In genomic region chr4:123343471-123343789, GRCm38 (mm10) we compare ENCODE assay signal across 8 mouse cellular contexts. TPM values are rescaled to one million over a fixed set of nuclear protein-coding genes. Genes with fewer than 3 reads are reported as not detected.
DNase-seq lines count a peak whose midpoint lies in the region; ATAC-seq and TF ChIP-seq lines count a peak whose summit lies in the region.

No protein-coding gene starts in this region.

- WGBS in heart, embryonic 12.5 days: 2% methylated on average over 6 of the region's 6 CpGs
- WGBS in hindbrain, embryonic 12.5 days: 13% methylated on average over 6 of the region's 6 CpGs

- no peaks in the 10 kb centered on the region for H3K9me3 ChIP-seq in heart, embryonic 12.5 days (replicated peaks)
- peaks cover 8% of the 10 kb centered on the region for H3K9me3 ChIP-seq in G1E (replicated peaks)
- H3K9me3 ChIP-seq in hindbrain, embryonic 12.5 days (replicated peaks): no peaks in the 10 kb centered on the region

- H3K9ac ChIP-seq in heart, embryonic 12.5 days: peak overlapping the region; percentile 53
- no peak overlapping the region for H3K9ac ChIP-seq in hindbrain, embryonic 12.5 days

- peaks cover 36% of the 10 kb centered on the region for H3K27me3 ChIP-seq in heart, embryonic 12.5 days (replicated peaks)
- H3K27me3 ChIP-seq in G1E (ENCODE audit: insufficient read depth, low read length): peaks cover 41% of the 10 kb centered on the region
- peaks cover 51% of the 10 kb centered on the region for H3K27me3 ChIP-seq in hindbrain, embryonic 12.5 days

- peak overlapping the region; percentile 57 for H3K4me3 ChIP-seq in heart, embryonic 12.5 days
- peak overlapping the region; percentile 69; the same call in 1 of the 2 replicates for H3K4me3 ChIP-seq in G1E (ENCODE audit: low read depth, low read length)
- peak overlapping the region; percentile 52 for H3K4me3 ChIP-seq in hindbrain, embryonic 12.5 days

- peak overlapping the region; percentile 97 for H3K4me2 ChIP-seq in heart, embryonic 12.5 days
- H3K4me2 ChIP-seq in hindbrain, embryonic 12.5 days (replicated peaks): peak overlapping the region; percentile 78

- no peak for TF ChIP-seq CTCF in G1E (IDR thresholded peaks at IDR 0.05; ENCODE audit: low read depth, low read length)

- H3K36me3 ChIP-seq in heart, embryonic 12.5 days: peaks cover 4% of the 10 kb centered on the region
- H3K36me3 ChIP-seq in G1E (replicated peaks): peaks cover under 1% of the 10 kb centered on the region
- peaks cover 14% of the 10 kb centered on the region for H3K36me3 ChIP-seq in hindbrain, embryonic 12.5 days

- H3K27ac ChIP-seq in heart, embryonic 12.5 days (ENCODE audit: poor library complexity, severe bottlenecking): no peak overlapping the region
- H3K27ac ChIP-seq in hindbrain, embryonic 12.5 days: no peak overlapping the region

- no peak for DNase-seq in heart, adult 11 months
- no peak for DNase-seq in G1E (ENCODE audit: low spot score)
- peak; percentile 27 for DNase-seq in lung, postnatal 36 days
- DNase-seq in ovary, postnatal 10 days (ENCODE audit: low spot score): no peak
- DNase-seq in thymus, postnatal 4 days: no peak
- DNase-seq in embryo, embryonic 10 days (ENCODE audit: low spot score): no peak

- peak; percentile 28 for ATAC-seq in heart, embryonic 12.5 days (ENCODE audit: insufficient number of reproducible peaks, low FRiP score)
- ATAC-seq in G1E (ENCODE audit: extremely low read depth, insufficient number of reproducible peaks, low FRiP score, poor library complexity, severe bottlenecking): no peak
- no peak for ATAC-seq in hindbrain, embryonic 12.5 days (ENCODE audit: low FRiP score)

- H3K4me1 ChIP-seq in heart, embryonic 12.5 days (replicated peaks): peaks cover 11% of the 10 kb centered on the region; the same call in 1 of the 2 replicates
- peaks cover 15% of the 10 kb centered on the region for H3K4me1 ChIP-seq in G1E (ENCODE audit: insufficient read depth, low read depth, low read length)
- H3K4me1 ChIP-seq in hindbrain, embryonic 12.5 days: peaks cover 15% of the 10 kb centered on the region

RNA-seq across cellular contexts. Expression of gene Bmp8a, which starts 0.4 kb away (rescaled TPM):
- 0.14 and 0.31 TPM in 2 replicates for polyA plus RNA-seq in heart, embryonic 12.5 days (2016; fragmentation: Nextera tagmentation; extraction: Ambion mirVana)
- total RNA-seq in G1E (2014; fragmentation: Nextera tagmentation): not detected in 2 replicates
- 0.05 TPM in 1 of 2 replicates, not detected in the other for total RNA-seq in G1E (2017)
- 0.02 and 0.10 TPM in 2 replicates for polyA plus RNA-seq in G1E (2012)
- polyA plus RNA-seq in hindbrain, embryonic 12.5 days (2016; fragmentation: Nextera tagmentation; extraction: Ambion mirVana): 0.36 TPM in 1 of 2 replicates, not detected in the other

RNA-seq across cellular contexts. Expression of gene Oxct2a, which starts 20.0 kb away (rescaled TPM):
- not detected in 2 replicates for polyA plus RNA-seq in heart, embryonic 12.5 days (2016; fragmentation: Nextera tagmentation; extraction: Ambion mirVana)
- total RNA-seq in G1E (2014; fragmentation: Nextera tagmentation): not detected in 2 replicates
- total RNA-seq in G1E (2017): 0.33 TPM in 1 of 2 replicates, not detected in the other
- not detected in 2 replicates for polyA plus RNA-seq in G1E (2012)
- polyA plus RNA-seq in hindbrain, embryonic 12.5 days (2016; fragmentation: Nextera tagmentation; extraction: Ambion mirVana): not detected in 2 replicates
